18 mouse cellular contexts compared by ENCODE assay signal in genomic region chr2:152704256-152704605, GRCm38 (mm10). TPM values are rescaled to one million over a fixed set of nuclear protein-coding genes. Genes with fewer than 3 reads are reported as not detected.
DNase-seq lines count a peak whose midpoint lies in the region; ATAC-seq and TF ChIP-seq lines count a peak whose summit lies in the region.
"Had no signal": no experiment of that assay in that cellular context is flagged by ENCODE, and none has a peak within 500 bp of the region (broad histone marks: within the 10 kb centered on the region; RNA-seq: fewer than 3 reads in every experiment).

No protein-coding gene starts in this region.

- intact Hi-C loops in heart, postnatal 25 days (cut with DNase I): no loop called here

- 89% methylated on average over 5 of the region's 5 CpGs for WGBS in heart, embryonic 10.5 days
- 80% methylated on average over 5 of the region's 5 CpGs for WGBS in embryonic facial prominence, embryonic 15.5 days
- WGBS in kidney, adult 2 months: 81% methylated on average over 5 of the region's 5 CpGs

- H3K36me3 ChIP-seq in heart, embryonic 10.5 days: peaks cover 72% of the 10 kb centered on the region
- H3K36me3 ChIP-seq in embryonic facial prominence, embryonic 15.5 days: peaks cover 64% of the 10 kb centered on the region
- H3K36me3 ChIP-seq in kidney, adult 2 months (ENCODE audit: control insufficient read depth, insufficient read depth, low read length): peaks cover 1% of the 10 kb centered on the region; the same call in 1 of the 2 replicates

- no peak overlapping the region for H3K4me3 ChIP-seq in heart, embryonic 10.5 days
- no peak overlapping the region for H3K4me3 ChIP-seq in embryonic facial prominence, embryonic 15.5 days (replicated peaks)
- H3K4me3 ChIP-seq in kidney, adult 2 months (ENCODE audit: insufficient read depth, low read depth, low read length): no peak overlapping the region
- H3K4me3 ChIP-seq: layer of hippocampus, adult 2 months had no signal

- peak overlapping the region; percentile 96; the same call in 1 of the 2 replicates for H3K27ac ChIP-seq in heart, embryonic 10.5 days
- H3K27ac ChIP-seq in embryonic facial prominence, embryonic 15.5 days (replicated peaks): peak overlapping the region; percentile 94
- no peak overlapping the region for H3K27ac ChIP-seq in kidney, adult 2 months (ENCODE audit: insufficient read depth, low read depth, low read length)
- H3K27ac ChIP-seq: kidney, postnatal 0 days; layer of hippocampus, adult 2 months had no signal

- no peak overlapping the region for H3K9ac ChIP-seq in embryonic facial prominence, embryonic 15.5 days

- H3K9me3 ChIP-seq in heart, embryonic 10.5 days: no peaks in the 10 kb centered on the region
- no peaks in the 10 kb centered on the region for H3K9me3 ChIP-seq in embryonic facial prominence, embryonic 15.5 days (replicated peaks)

- TF ChIP-seq CTCF in kidney, adult 2 months (conservative IDR thresholded peaks at IDR 0.05; ENCODE audit: insufficient read depth, insufficient read length, low read depth, low read length): no peak

- H3K4me1 ChIP-seq in heart, embryonic 10.5 days: peaks cover 46% of the 10 kb centered on the region
- peaks cover 53% of the 10 kb centered on the region for H3K4me1 ChIP-seq in embryonic facial prominence, embryonic 15.5 days
- peaks cover 15% of the 10 kb centered on the region for H3K4me1 ChIP-seq in kidney, adult 2 months (ENCODE audit: control insufficient read depth, insufficient read depth, low read length)

- no peak for TF ChIP-seq POLR2A in kidney, adult 2 months (IDR thresholded peaks at IDR 0.05; ENCODE audit: low read depth, low read length)

- no peak for ATAC-seq in embryonic facial prominence, embryonic 15.5 days (ENCODE audit: insufficient number of reproducible peaks, low FRiP score, low TSS enrichment, low read depth)
- ATAC-seq: inflammation-experienced regulatory T-cells, adult 6 months had no signal

- no peak for DNase-seq in heart, embryonic 10.5 days (ENCODE audit: low spot score)
- no peak for DNase-seq in heart, postnatal 25 days (ENCODE audit: low spot score)
- peak; percentile 91 for DNase-seq in brain, adult 2 months (ENCODE audit: low read depth, low spot score)
- DNase-seq in cerebellum, adult 9-11 months: peak; percentile 89
- no peak for DNase-seq in layer of hippocampus, postnatal 36 days
- DNase-seq in thymus, postnatal 25 days: no peak
- no peak for DNase-seq in kidney, adult 2 months
- DNase-seq: gastrocnemius, postnatal 14 days; heart, postnatal 10 days; lung, adult 2 months; lung, postnatal 36 days; right cerebral cortex, postnatal 25 days had no signal

- no peaks in the 10 kb centered on the region for H3K27me3 ChIP-seq in heart, embryonic 10.5 days (ENCODE audit: insufficient read depth, poor library complexity, severe bottlenecking)
- H3K27me3 ChIP-seq in embryonic facial prominence, embryonic 15.5 days: no peaks in the 10 kb centered on the region
- H3K27me3 ChIP-seq in kidney, adult 2 months (replicated peaks; ENCODE audit: control insufficient read depth, insufficient read depth, low read length): no peaks in the 10 kb centered on the region

- H3K4me2 ChIP-seq in embryonic facial prominence, embryonic 15.5 days (replicated peaks): no peak overlapping the region
- H3K4me2 ChIP-seq: liver, embryonic 11.5 days; midbrain, embryonic 11.5 days had no signal

RNA-seq across cellular contexts. Expression of gene Mcts2, which starts 17.4 kb away (rescaled TPM):
- polyA plus RNA-seq in heart, embryonic 10.5 days (2016; fragmentation: Nextera tagmentation; extraction: Ambion mirVana): 28.0 and 33.2 TPM in 2 replicates
- total RNA-seq in heart, postnatal 25 days (2021): 10 to 100 TPM; 17.7 to 18.5 TPM
- polyA plus RNA-seq in embryonic facial prominence, embryonic 15.5 days (2015; fragmentation: Nextera tagmentation; extraction: Ambion mirVana): 24.7 and 27.3 TPM in 2 replicates
- total RNA-seq in layer of hippocampus, postnatal 36 days (2021): 10 to 100 TPM; 19.7 to 22.9 TPM
- polyA plus RNA-seq in kidney, adult 2 months (2012; rRNA removed): 8.4 and 10.1 TPM in 2 replicates

RNA-seq across cellular contexts. Expression of gene Id1, which starts 31.8 kb away (rescaled TPM):
- 92.5 and 124 TPM in 2 replicates for polyA plus RNA-seq in heart, embryonic 10.5 days (2016; fragmentation: Nextera tagmentation; extraction: Ambion mirVana)
- 10 to 100 TPM; 37.8 to 57.0 TPM for total RNA-seq in heart, postnatal 25 days (2021)
- 142 and 160 TPM in 2 replicates for polyA plus RNA-seq in embryonic facial prominence, embryonic 15.5 days (2015; fragmentation: Nextera tagmentation; extraction: Ambion mirVana)
- 10 to 100 TPM; 15.3 to 19.8 TPM for total RNA-seq in layer of hippocampus, postnatal 36 days (2021)
- polyA plus RNA-seq in kidney, adult 2 months (2012; rRNA removed): 156 and 235 TPM in 2 replicates

RNA-seq across cellular contexts. Expression of gene H13, which starts 35.0 kb away (rescaled TPM):
- 84.1 and 103 TPM in 2 replicates for polyA plus RNA-seq in heart, embryonic 10.5 days (2016; fragmentation: Nextera tagmentation; extraction: Ambion mirVana)
- 10 to 100 TPM; 35.1 to 38.5 TPM for total RNA-seq in heart, postnatal 25 days (2021)
- 130 and 137 TPM in 2 replicates for polyA plus RNA-seq in embryonic facial prominence, embryonic 15.5 days (2015; fragmentation: Nextera tagmentation; extraction: Ambion mirVana)
- total RNA-seq in layer of hippocampus, postnatal 36 days (2021): 10 to 100 TPM; 77.3 to 77.5 TPM
- 129 and 161 TPM in 2 replicates for polyA plus RNA-seq in kidney, adult 2 months (2012; rRNA removed)

RNA-seq across cellular contexts. Expression of gene Cox4i2, which starts 49.7 kb away (rescaled TPM):
- 18.8 and 21.1 TPM in 2 replicates for polyA plus RNA-seq in heart, embryonic 10.5 days (2016; fragmentation: Nextera tagmentation; extraction: Ambion mirVana)
- total RNA-seq in heart, postnatal 25 days (2021): 10 to 100 TPM; 12.2 to 16.8 TPM
- 37.7 and 37.9 TPM in 2 replicates for polyA plus RNA-seq in embryonic facial prominence, embryonic 15.5 days (2015; fragmentation: Nextera tagmentation; extraction: Ambion mirVana)
- 1 to 10 TPM; 1.7 to 2.7 TPM for total RNA-seq in layer of hippocampus, postnatal 36 days (2021)
- polyA plus RNA-seq in kidney, adult 2 months (2012; rRNA removed): 2.9 and 3.1 TPM in 2 replicates
- polyA plus RNA-seq: inflammation-experienced regulatory T-cells, adult 6 months had no signal

Comparison
In these comparisons a context has a peak if more than half of its experiments do, and no peak if none do; other contexts are left out.
1. DNase-seq: peak in brain, adult 2 months (single experiment) and cerebellum, adult 9-11 months (single experiment); none in heart, embryonic 10.5 days (single experiment), heart, postnatal 25 days (single experiment), layer of hippocampus, postnatal 36 days (0 of 2), thymus, postnatal 25 days (single experiment) and kidney, adult 2 months (single experiment).